Mouse (Mus musculus): ENCODE measurements around the gene Npm1. TPM values are rescaled to one million over a fixed set of nuclear protein-coding genes. Genes with fewer than 3 reads are reported as not detected.
A peak's percentile ranks its signal among the peaks of the same experiment; 100 is the strongest.

Gene Npm1
- total RNA-seq (2021), result 100 to 1,000 TPM; 311 to 336 TPM
- long read RNA-seq, experiment 1, transcript Npm1-201 (11 exons, 1,633 nt), result major isoform, 154 of 183 reads
- long read RNA-seq, experiment 1, transcript Npm1-204 (10 exons, 1,157 nt), result minor isoform, 16 of 183 reads
- long read RNA-seq, experiment 1, partial matches to known transcripts, result 5 of 183 reads
- long read RNA-seq, experiment 1, other reads (novel, unspliced or antisense), result 7 of 183 reads
- long read RNA-seq, experiment 2, transcript Npm1-201 (11 exons, 1,633 nt), result major isoform, 119 of 140 reads
- long read RNA-seq, experiment 2, transcript Npm1-204 (10 exons, 1,157 nt), result minor isoform, 10 of 140 reads
- long read RNA-seq, experiment 2, partial matches to known transcripts, result 9 of 140 reads
- long read RNA-seq, experiment 2, other reads (novel, unspliced or antisense), result 2 of 140 reads

GRCm38 (mm10) chr11:33162998-33163506 is at the start of gene Npm1:
Gene Npm1, minus strand, starts transcription at chr11:33163206.
- DNase-seq, result peak; percentile 99

GRCm38 (mm10) chr11:33207411-33207810 is 44.4 kb upstream of the Npm1 start:
- DNase-seq, result no peak

DNA sequence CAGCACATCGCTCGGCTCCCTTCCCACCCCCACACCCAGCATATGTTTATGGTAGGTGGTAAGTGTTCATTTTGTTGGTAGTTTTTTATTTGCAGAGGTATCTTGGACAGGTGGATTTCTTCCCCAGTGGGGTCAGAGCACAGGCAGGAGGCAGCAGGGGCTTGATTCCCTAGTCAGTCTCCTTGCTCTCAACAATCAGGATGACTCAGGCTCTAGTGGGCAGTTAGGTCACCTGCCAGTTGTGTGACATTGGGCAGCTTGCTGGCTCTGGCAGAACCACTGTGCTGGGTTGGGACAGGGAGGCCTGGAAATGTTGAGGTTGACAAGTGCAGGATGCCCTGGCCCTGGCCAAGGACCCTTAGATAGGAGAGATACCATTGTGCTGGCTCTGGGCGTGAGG is 42.0 kb upstream of the Npm1 start:
- DNase-seq, result no peak

DNA sequence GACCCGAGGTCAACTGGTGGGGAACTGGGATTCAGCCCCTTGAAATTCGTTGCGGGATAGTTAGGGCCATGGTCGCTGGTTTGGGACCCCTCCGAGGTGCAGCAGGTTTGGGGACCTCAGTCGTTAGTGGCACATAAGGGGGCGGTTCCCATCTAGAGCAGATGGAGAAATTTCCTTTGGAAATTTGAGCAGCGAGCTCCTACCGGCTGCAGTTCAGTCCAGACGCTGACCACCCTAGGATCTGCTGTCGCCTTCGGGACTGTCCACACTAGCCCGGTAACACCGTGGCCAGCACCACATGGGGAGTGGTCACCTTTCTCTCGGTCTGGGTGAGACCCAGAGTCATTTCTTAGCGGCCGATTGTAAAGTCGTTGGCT is 41.3 kb upstream of the Npm1 start:
- DNase-seq, result no peak

GRCm38 (mm10) chr11:33203383-33204328 is 40.6 kb upstream of the Npm1 start, which contains the start of gene Tlx3:
Gene Tlx3, minus strand, starts transcription at chr11:33203589.
- peak; percentile 33 for DNase-seq

DNA sequence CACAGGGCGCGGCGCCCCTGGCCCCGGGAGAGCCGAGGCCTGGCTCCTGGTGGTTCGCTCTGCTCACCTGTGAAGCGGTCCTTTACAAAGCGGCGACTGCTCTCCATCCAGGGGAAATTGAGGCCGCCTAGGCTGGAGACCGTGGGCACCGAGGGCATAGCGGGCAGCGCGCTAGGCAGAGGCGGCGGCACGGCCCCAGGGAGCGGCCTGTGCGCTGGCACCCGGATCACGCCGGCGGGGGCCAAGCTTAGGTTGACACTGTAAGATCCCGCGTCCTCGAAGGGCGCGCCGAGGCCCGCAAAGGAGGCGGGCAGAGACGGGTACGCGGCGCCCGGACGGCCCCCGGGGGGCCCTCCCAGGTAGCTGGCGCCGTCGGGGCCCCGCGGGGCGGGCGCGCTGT is 40.0 kb upstream of the Npm1 start:
- DNase-seq, result no peak

GRCm38 (mm10) chr11:33202296-33202695 is 39.3 kb upstream of the Npm1 start:
- DNase-seq, result no peak

GRCm38 (mm10) chr11:33201626-33202010 is 38.6 kb upstream of the Npm1 start:
- no peak for DNase-seq

DNA sequence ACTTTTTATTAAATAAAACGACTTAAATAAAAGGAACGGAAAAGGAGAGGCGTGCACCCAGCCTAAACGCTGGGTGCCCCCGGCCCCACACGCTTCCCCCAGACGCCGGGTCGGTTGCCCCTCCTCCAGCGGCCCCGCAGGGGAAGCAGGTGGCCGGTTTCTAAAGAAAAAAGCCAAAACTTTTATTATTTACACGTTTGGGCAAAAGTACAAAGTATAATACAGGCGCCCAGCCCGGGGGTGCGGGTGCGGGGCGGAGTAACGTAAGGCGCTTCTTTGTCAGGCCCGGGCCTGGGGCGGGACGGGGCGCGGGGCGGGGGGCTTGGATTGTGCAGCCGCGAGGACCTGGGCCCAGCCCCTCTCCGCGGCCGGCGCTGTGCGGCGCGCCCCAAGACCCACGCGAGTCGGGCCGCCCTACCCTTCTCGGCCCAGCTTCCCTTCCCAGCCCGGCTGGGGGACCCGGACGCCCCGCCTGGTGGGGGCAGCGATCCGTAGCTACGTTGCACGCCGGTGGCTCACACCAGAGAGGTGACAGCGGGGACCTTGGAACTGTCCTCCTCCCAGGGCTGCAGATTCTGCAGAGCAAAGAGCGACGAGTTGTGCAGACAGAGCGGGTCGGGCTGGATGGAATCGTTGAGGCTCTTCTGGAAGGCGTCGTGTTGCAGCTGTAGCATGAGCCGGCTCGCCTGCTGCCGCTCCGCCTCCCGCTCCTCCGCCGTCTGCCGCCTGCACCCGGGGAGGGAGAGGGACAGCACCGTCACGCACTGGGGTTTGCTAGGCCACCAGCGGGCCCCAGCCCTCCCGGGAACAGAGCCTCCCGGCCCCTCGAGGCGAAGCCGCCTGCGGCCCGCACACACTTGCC is 38.0 kb upstream of the Npm1 start:
- peak; percentile 42 for DNase-seq

GRCm38 (mm10) chr11:33199906-33200763 is 37.1 kb upstream of the Npm1 start:
- DNase-seq, result peak; percentile 22

DNA sequence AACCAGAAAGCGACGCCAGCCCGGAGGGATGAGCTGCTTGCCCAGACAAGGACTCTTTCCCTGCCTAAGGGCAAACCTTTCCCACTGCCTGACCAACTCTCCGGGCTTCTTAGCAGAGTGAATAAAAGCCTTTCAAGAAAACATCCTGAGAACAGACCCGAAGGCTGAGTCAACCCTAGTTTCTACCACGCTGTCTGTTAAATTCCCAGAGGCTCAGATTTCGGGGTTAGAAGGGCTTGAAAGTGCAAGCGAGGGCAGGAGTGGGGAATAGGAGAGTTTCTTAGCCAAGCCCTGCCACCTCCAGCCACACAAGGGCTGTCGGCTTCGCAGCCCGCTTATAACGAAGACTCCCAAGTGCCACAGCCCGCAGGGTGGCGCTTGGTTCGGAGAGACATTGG is 36.1 kb upstream of the Npm1 start:
- DNase-seq, result no peak

- no peak for DNase-seq
Observed at GRCm38 (mm10) chr11:33198351-33199116, 35.5 kb upstream of the Npm1 start.

- DNase-seq, result no peak
Observed at GRCm38 (mm10) chr11:33197673-33198072, 34.7 kb upstream of the Npm1 start.

- no peak for DNase-seq
Observed at GRCm38 (mm10) chr11:33197133-33197514, 34.1 kb upstream of the Npm1 start.

GRCm38 (mm10) chr11:33196447-33197132 is 33.6 kb upstream of the Npm1 start:
- no peak for DNase-seq

- no peak for DNase-seq
Observed at GRCm38 (mm10) chr11:33195531-33196446, 32.8 kb upstream of the Npm1 start.

DNA sequence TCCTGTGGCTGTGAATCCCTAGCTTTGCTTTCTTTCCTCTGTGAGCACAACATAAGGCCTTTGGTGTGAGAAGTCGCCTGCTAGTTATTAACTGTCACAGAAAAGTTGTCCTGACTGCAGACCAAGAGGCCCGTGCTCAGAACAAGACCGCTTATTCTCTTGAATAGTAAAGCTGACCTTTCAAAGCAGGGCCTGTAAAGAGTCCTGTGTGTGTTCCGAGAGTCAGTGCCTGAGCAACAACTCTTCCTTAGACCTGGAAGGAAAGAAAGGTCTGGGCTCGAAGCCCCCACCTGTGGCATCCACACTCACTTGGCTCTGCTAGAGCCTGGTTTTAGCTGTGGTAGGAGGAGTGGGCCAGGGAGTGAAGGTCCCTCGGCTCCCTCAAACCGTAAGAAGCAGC is 32.1 kb upstream of the Npm1 start:
- DNase-seq, result no peak

DNA sequence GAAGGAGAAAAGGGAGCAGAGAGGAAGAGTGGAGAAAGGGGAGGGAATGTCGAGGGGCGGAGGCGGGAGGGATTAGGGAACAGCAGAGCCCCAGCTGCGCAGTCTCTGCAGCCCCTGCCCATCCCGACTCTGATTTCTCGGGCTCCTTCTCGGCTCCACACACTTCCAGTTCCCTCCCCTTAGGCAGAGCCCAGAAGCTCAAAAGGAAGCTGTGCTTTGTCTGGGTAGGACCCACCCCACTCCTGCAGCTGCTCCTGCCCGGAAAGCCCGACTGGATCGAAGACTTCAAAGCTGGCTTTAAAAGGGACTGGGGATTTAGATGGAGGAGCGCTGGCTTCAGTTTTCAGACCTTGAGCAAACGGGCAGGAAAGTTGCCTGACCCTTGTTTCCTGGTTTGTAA is 30.7 kb upstream of the Npm1 start:
- no peak for DNase-seq

All from adrenal gland, postnatal 10 days (tissue).